Mouse (Mus musculus) c-Kit-positive CD71-positive TER-119-negative erythroid progenitor cells, embryonic 14.5 days (primary cell): ENCODE results near the gene Pick1.
A peak's percentile ranks its signal among the peaks of the same experiment; 100 is the strongest.

Experiments used
- DNase-seq: peaks from one replicate; pipeline ENCODE4 v3.0.0-alpha.2; 2013; ENCODE audit warnings: low read depth

Gene Pick1

GRCm38 (mm10) chr15:79229058-79229821 lies at the start of gene Pick1, which contains the start of gene Gm49486:
TSS of gene Pick1 (plus strand) at chr15:79229173.
TSS of gene Gm49486 (plus strand) at chr15:79229391.
- peak; percentile 85 for DNase-seq

- no peak for DNase-seq
Measured at GRCm38 (mm10) chr15:79185213-79185612, 43.8 kb upstream of the Pick1 start.

- DNase-seq = no peak
Measured at GRCm38 (mm10) chr15:79187819-79188218, 41.2 kb upstream of the Pick1 start.

- DNase-seq = no peak
Measured at GRCm38 (mm10) chr15:79191426-79191825, 37.5 kb upstream of the Pick1 start.

- DNase-seq = no peak
Measured at GRCm38 (mm10) chr15:79192450-79192849, 36.5 kb upstream of the Pick1 start.

- DNase-seq = no peak
Measured at GRCm38 (mm10) chr15:79192885-79193845, 35.8 kb upstream of the Pick1 start.

- no peak for DNase-seq
Measured at GRCm38 (mm10) chr15:79194048-79194447, 34.9 kb upstream of the Pick1 start.

GRCm38 (mm10) chr15:79194946-79195345 lies 34.0 kb upstream of the Pick1 start:
- no peak for DNase-seq

- no peak for DNase-seq
Measured at GRCm38 (mm10) chr15:79195492-79195891, 33.5 kb upstream of the Pick1 start.

- DNase-seq = no peak
Measured at GRCm38 (mm10) chr15:79199390-79199976, 29.5 kb upstream of the Pick1 start.

- no peak for DNase-seq
Measured at GRCm38 (mm10) chr15:79201491-79202150, 27.4 kb upstream of the Pick1 start.

- no peak for DNase-seq
Measured at GRCm38 (mm10) chr15:79202575-79202974, 26.4 kb upstream of the Pick1 start.

- no peak for DNase-seq
Measured at GRCm38 (mm10) chr15:79208211-79208610, 20.8 kb upstream of the Pick1 start.

- no peak for DNase-seq
Measured at GRCm38 (mm10) chr15:79208758-79209439, 20.1 kb upstream of the Pick1 start.

GRCm38 (mm10) chr15:79210357-79210756 lies 18.6 kb upstream of the Pick1 start:
- DNase-seq = no peak

- no peak for DNase-seq
Measured at GRCm38 (mm10) chr15:79212750-79213446, 16.1 kb upstream of the Pick1 start.

- no peak for DNase-seq
Measured at GRCm38 (mm10) chr15:79213591-79213990, 15.4 kb upstream of the Pick1 start.

- no peak for DNase-seq
Measured at GRCm38 (mm10) chr15:79216191-79216590, 12.8 kb upstream of the Pick1 start.

- no peak for DNase-seq
Measured at GRCm38 (mm10) chr15:79219572-79219971, 9.4 kb upstream of the Pick1 start.

- no peak for DNase-seq
Measured at GRCm38 (mm10) chr15:79223641-79224040, 5.3 kb upstream of the Pick1 start.

GRCm38 (mm10) chr15:79224685-79225084 lies 4.3 kb upstream of the Pick1 start:
- DNase-seq = peak; percentile 73
